Mouse (Mus musculus) forebrain, embryonic 15.5 days (tissue): ENCODE measurements around the gene Rpgrip1. TPM values are rescaled to one million over a fixed set of nuclear protein-coding genes. Genes with fewer than 3 reads are reported as not detected.
"Not testable (repeated sequence)": the region's sequence is repeated elsewhere in the genome, so short reads cannot be mapped to it uniquely, and the experiment has no call there.

ENCODE experiments used
- ATAC-seq: fragments of 200-750 bp; cut with Nextera tagmentation; replicated peaks from 2 replicates; pipeline ENCODE4 v1.8.0; 2017; ENCODE audit warnings: mild to moderate bottlenecking, moderate TSS enrichment, moderate library complexity
- H3K27ac ChIP-seq: fragments of 300-500 bp; sonication (generic); replicated peaks from 2 replicates; pipeline ENCODE4 v1.5.1; 2015; ENCODE audit warnings: mild to moderate bottlenecking, inconsistent platforms
- H3K27me3 ChIP-seq: fragments of 300-500 bp; sonication (generic); 2 replicates; pipeline ENCODE4 v1.6.1; 2015; ENCODE audit warnings: inconsistent platforms
- H3K36me3 ChIP-seq: fragments of 300-500 bp; sonication (generic); 2 replicates; pipeline ENCODE4 v1.6.1; 2015; ENCODE audit warnings: mild to moderate bottlenecking, inconsistent platforms
- H3K4me1 ChIP-seq: fragments of 300-500 bp; sonication (generic); 2 replicates; pipeline ENCODE4 v1.6.1; 2015; ENCODE audit warnings: inconsistent platforms
- H3K4me2 ChIP-seq: fragments of 300-500 bp; sonication (generic); replicated peaks from 2 replicates; pipeline ENCODE4 v1.6.1; 2015; ENCODE audit warnings: mild to moderate bottlenecking, inconsistent platforms
- H3K4me3 ChIP-seq: fragments of 300-500 bp; sonication (generic); 2 replicates; pipeline ENCODE4 v1.5.1; 2015; ENCODE audit warnings: mild to moderate bottlenecking, inconsistent platforms
- H3K9ac ChIP-seq: fragments of 300-500 bp; sonication (generic); replicated peaks from 2 replicates; pipeline ENCODE4 v1.6.1; 2015; ENCODE audit warnings: mild to moderate bottlenecking, inconsistent platforms
- H3K9me3 ChIP-seq: fragments of 300-500 bp; sonication (generic); 2 replicates; pipeline ENCODE4 v1.6.1; 2016; ENCODE audit warnings: inconsistent platforms
- WGBS: fragments of 180-500 bp; shearing (Covaris S2); methylation state at CpG from one replicate; pipeline ENCODE4 v1.1.7; 2015; ENCODE audit warnings: mixed read lengths; 5-methylcytosine and 5-hydroxymethylcytosine counted together
- polyA plus RNA-seq: library from polyadenylated mRNA; unstranded; fragments of >200 nt; fragmentation: Nextera tagmentation; extraction: Ambion mirVana; gene quantifications from 2 replicates; pipeline ENCODE4 v1.2.1, GENCODE M21; 2015

The Rpgrip1 gene
- polyA plus RNA-seq, result 61.9 and 71.1 TPM in 2 replicates

DNA sequence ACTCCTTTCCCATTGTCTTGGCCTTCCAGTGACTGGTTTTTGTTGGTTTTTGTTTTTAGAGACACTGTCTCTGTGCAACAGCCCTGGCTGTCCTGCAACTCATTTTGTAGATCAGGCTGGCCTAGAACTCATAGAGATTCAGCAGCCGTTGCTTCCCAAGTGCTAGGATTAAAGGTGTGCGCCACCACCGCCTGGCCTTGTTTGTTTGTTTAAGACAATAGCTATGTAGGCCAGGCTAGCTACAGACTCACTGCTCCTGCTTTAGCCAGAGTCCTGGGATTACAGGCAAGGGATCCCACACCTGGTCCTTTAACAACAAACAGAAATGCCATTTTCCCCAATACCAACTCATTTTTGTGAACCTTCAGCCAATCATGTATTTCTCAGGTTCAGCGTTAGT lies at the start of gene Rpgrip1:
Rpgrip1 (plus strand) TSS at position 359 of the 400 bp plus-strand sequence.
- Histone ChIP-seq H3K4me3 (no peak within 1 kb of the TSS), H3K9me3 (no peaks in the 10 kb centered on the region), H3K4me2 (no peak within 1 kb of the TSS), H3K27ac (no peak within 1 kb of the TSS), H3K4me1 (peaks cover 6% of the 10 kb centered on the region; the same call in 1 of the 2 replicates), H3K36me3 (no peaks in the 10 kb centered on the region), H3K9ac (no peak within 1 kb of the TSS), H3K27me3 (no peaks in the 10 kb centered on the region)
- WGBS, result 87% methylated on average over 4 of the region's 4 CpGs
- ATAC-seq, result no peak

DNA sequence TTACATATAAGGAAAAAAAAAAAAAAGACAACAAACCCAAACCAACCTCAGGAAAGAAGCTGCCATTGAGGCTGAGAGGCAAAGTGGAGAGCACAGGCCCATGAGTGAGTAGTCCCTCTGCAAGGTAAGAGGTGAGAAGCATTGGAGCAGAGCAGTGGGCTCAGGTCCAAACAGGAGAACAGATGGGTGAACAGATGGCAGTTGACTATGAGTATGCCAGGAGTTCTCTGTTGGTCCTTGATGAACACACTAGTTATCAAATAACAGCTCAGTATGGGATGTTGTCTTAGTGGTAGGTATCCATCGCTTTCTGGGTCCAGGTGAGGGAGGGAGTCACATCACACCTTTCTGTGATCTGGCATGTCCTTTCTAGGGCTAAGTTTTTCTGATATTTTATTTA lies 49.7 kb upstream of the Rpgrip1 start:
- Histone ChIP-seq H3K4me3 (no peak overlapping the region), H3K9ac (no peak overlapping the region), H3K36me3 (no peaks in the 10 kb centered on the region), H3K4me1 (no peaks in the 10 kb centered on the region), H3K27ac (no peak overlapping the region), H3K9me3 (no peaks in the 10 kb centered on the region), H3K27me3 (no peaks in the 10 kb centered on the region), H3K4me2 (no peak overlapping the region)
- no peak for ATAC-seq
- 42% methylated on average over 1 of the region's 1 CpGs for WGBS

- Histone ChIP-seq H3K27me3 (no peaks in the 10 kb centered on the region), H3K36me3 (no peaks in the 10 kb centered on the region), H3K4me2 (no peak overlapping the region), H3K9ac (no peak overlapping the region), H3K4me1 (no peaks in the 10 kb centered on the region), H3K9me3 (no peaks in the 10 kb centered on the region), H3K4me3 (no peak overlapping the region), H3K27ac (no peak overlapping the region)
- WGBS, result 85% methylated on average over 8 of the region's 8 CpGs
- ATAC-seq, result no peak
Measured at GRCm38 (mm10) chr14:52061798-52062197, 48.7 kb upstream of the Rpgrip1 start.

- H3K27me3 ChIP-seq, result no peaks in the 10 kb centered on the region
- 71% methylated on average over 4 of the region's 4 CpGs for WGBS
Measured at GRCm38 (mm10) chr14:52066135-52066534, 44.4 kb upstream of the Rpgrip1 start.

DNA sequence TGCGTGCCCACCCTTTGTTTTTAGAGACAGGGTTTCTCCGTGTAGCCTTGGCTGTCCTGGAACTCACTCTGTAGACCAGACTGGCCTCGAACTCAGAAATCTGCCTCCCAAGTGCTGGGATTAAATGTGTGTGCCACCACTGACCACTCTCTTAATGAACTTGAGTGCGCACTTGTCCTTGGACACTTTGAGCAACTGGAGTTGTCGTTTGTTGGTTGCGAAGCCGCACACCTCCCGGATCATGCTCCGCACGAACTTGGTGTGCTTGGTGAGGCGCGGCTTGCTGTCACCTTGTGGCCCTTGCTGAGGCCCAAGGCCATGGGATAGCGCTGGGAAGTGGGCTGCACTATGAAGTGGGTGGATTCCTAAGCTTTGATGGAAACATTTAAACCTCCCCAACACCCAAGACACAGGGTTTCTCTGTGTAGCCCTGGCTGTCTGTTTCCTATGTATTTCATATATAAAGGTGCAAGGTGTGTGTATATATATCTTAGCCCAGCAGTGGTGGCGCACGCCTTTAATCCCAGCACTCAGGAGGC lies 38.8 kb upstream of the Rpgrip1 start:
- H3K4me3 ChIP-seq, result no peak overlapping the region
- H3K27me3 ChIP-seq, result no peaks in the 10 kb centered on the region
- no peak overlapping the region for H3K4me2 ChIP-seq
- no peaks in the 10 kb centered on the region for H3K4me1 ChIP-seq
- peaks cover 54% of the 10 kb centered on the region for H3K36me3 ChIP-seq
- no peak overlapping the region for H3K9ac ChIP-seq
- ATAC-seq, result 0 out of 2 replicates have a peak, but pooled peaks have one; percentile 23
- 93% methylated on average over 15 of the region's 15 CpGs for WGBS
- H3K27ac ChIP-seq, result no peak overlapping the region
- H3K9me3 ChIP-seq, result no peaks in the 10 kb centered on the region

More at GRCm38 (mm10) chr14:52066135-52066534, 44.4 kb upstream of the Rpgrip1 start:
- H3K9ac ChIP-seq, result no peak overlapping the region
- peaks cover 5% of the 10 kb centered on the region for H3K36me3 ChIP-seq
- no peak overlapping the region for H3K4me3 ChIP-seq
- ATAC-seq, result no peak
- H3K4me2 ChIP-seq, result no peak overlapping the region
- no peaks in the 10 kb centered on the region for H3K9me3 ChIP-seq
- no peak overlapping the region for H3K27ac ChIP-seq
- no peaks in the 10 kb centered on the region for H3K4me1 ChIP-seq

- H3K27ac ChIP-seq, result no peak overlapping the region
- H3K36me3 ChIP-seq, result peaks cover 53% of the 10 kb centered on the region
- no peak overlapping the region for H3K9ac ChIP-seq
- H3K4me3 ChIP-seq, result no peak overlapping the region
- H3K4me2 ChIP-seq, result no peak overlapping the region
- H3K4me1 ChIP-seq, result no peaks in the 10 kb centered on the region
- no peaks in the 10 kb centered on the region for H3K27me3 ChIP-seq
- no peaks in the 10 kb centered on the region for H3K9me3 ChIP-seq
- ATAC-seq, result no peak
Measured at GRCm38 (mm10) chr14:52083083-52083482, 27.4 kb upstream of the Rpgrip1 start.

- Histone ChIP-seq H3K27ac (no peak overlapping the region), H3K9me3 (no peaks in the 10 kb centered on the region), H3K9ac (no peak overlapping the region), H3K4me3 (no peak overlapping the region), H3K27me3 (no peaks in the 10 kb centered on the region), H3K4me2 (no peak overlapping the region), H3K36me3 (peaks cover 33% of the 10 kb centered on the region), H3K4me1 (peaks cover 10% of the 10 kb centered on the region)
- WGBS, result 89% methylated on average over 1 of the region's 1 CpGs
- no peak for ATAC-seq
Measured at GRCm38 (mm10) chr14:52094533-52094932, 16.0 kb upstream of the Rpgrip1 start.

DNA sequence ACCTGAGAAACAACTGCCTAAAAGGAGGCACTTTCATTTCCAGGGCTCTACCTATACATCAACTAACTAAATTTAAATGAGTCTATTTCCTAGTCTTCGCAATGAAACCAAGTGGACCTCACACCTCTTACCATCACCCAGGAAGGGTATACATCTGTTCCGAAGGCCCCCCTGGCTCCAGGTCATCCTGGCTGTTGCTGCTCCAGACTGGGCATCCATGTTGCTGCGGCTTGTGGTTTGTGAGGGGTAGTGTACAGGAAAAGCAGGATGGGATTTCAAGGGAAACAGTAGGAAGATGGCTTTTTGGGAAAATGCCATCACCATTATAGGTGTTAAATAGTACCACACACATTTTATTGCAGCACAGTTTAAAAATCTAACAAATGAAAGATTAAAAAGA lies 13.3 kb upstream of the Rpgrip1 start:
- not testable (repeated sequence) for H3K9ac ChIP-seq, H3K27me3 ChIP-seq, H3K4me3 ChIP-seq, H3K27ac ChIP-seq, H3K9me3 ChIP-seq, ATAC-seq, H3K4me2 ChIP-seq
- H3K36me3 ChIP-seq, result peaks cover 33% of the 10 kb centered on the region
- peaks cover 35% of the 10 kb centered on the region for H3K4me1 ChIP-seq
- 94% methylated on average over 3 of the region's 3 CpGs for WGBS

DNA sequence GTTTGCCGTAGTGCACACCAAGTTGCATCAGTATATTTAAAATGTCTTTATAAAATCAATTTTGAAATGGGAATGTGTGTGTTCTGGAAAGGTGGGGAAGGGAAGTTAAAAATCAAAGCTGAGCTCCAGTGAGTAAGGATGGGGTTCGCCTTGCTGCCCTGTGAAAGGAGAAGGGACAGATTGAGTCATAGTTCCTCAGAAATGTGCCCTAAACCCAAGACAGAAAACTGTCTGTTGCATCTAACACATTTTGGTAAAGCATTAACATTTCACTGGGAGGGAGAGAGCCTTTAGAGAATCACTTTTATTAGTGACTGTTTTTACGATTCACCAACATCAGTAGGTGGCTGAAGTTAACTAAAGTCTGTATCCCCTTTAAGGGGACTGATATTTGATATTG lies 12.1 kb upstream of the Rpgrip1 start:
- not testable (repeated sequence) for H3K27me3 ChIP-seq, H3K4me2 ChIP-seq, H3K9ac ChIP-seq, ATAC-seq, H3K9me3 ChIP-seq, H3K4me3 ChIP-seq, H3K27ac ChIP-seq
- Histone ChIP-seq H3K4me1 (peaks cover 43% of the 10 kb centered on the region), H3K36me3 (peaks cover 27% of the 10 kb centered on the region)
- WGBS, result 82% methylated on average over 3 of the region's 3 CpGs

GRCm38 (mm10) chr14:52099563-52099962 lies 10.9 kb upstream of the Rpgrip1 start:
- peaks cover 43% of the 10 kb centered on the region for H3K4me1 ChIP-seq
- no peak overlapping the region for H3K9ac ChIP-seq
- ATAC-seq, result no peak
- H3K9me3 ChIP-seq, result no peaks in the 10 kb centered on the region
- 69% methylated on average over 2 of the region's 2 CpGs for WGBS
- H3K4me2 ChIP-seq, result no peak overlapping the region
- H3K27ac ChIP-seq, result no peak overlapping the region
- no peak overlapping the region for H3K4me3 ChIP-seq
- H3K36me3 ChIP-seq, result peaks cover 27% of the 10 kb centered on the region
- no peaks in the 10 kb centered on the region for H3K27me3 ChIP-seq

- H3K4me3 ChIP-seq, result no peak overlapping the region
- H3K27ac ChIP-seq, result no peak overlapping the region
- ATAC-seq, result no peak
- no peaks in the 10 kb centered on the region for H3K9me3 ChIP-seq
- H3K36me3 ChIP-seq, result peaks cover 26% of the 10 kb centered on the region
- 81% methylated on average over 5 of the region's 5 CpGs for WGBS
- H3K27me3 ChIP-seq, result no peaks in the 10 kb centered on the region
- H3K9ac ChIP-seq, result no peak overlapping the region
- H3K4me1 ChIP-seq, result peaks cover 43% of the 10 kb centered on the region
- H3K4me2 ChIP-seq, result peak overlapping the region; percentile 25
Measured at GRCm38 (mm10) chr14:52100170-52100960, 10.1 kb upstream of the Rpgrip1 start.

- no peak for ATAC-seq
- H3K9me3 ChIP-seq, result no peaks in the 10 kb centered on the region
- H3K27me3 ChIP-seq, result no peaks in the 10 kb centered on the region
- no peak overlapping the region for H3K9ac ChIP-seq
- WGBS, result 93% methylated on average over 1 of the region's 1 CpGs
- no peak overlapping the region for H3K27ac ChIP-seq
- H3K36me3 ChIP-seq, result peaks cover 16% of the 10 kb centered on the region
- peak overlapping the region; percentile 78; the same call in 1 of the 2 replicates for H3K4me3 ChIP-seq
- peak overlapping the region; percentile 81 for H3K4me2 ChIP-seq
- H3K4me1 ChIP-seq, result peaks cover 45% of the 10 kb centered on the region
Measured at GRCm38 (mm10) chr14:52101285-52102157, 9.0 kb upstream of the Rpgrip1 start.
